Mouse (Mus musculus): Measurements from ENCODE around the gene Urb1. TPM values are rescaled to one million over a fixed set of nuclear protein-coding genes. Genes with fewer than 3 reads are reported as not detected.
"Not testable (repeated sequence)": the region's sequence is repeated elsewhere in the genome, so short reads cannot be mapped to it uniquely, and the experiment has no call there.

Urb1 gene
- total RNA-seq, 2 experiments from 2014 or later = 10.8 to 11.3 TPM

DNA sequence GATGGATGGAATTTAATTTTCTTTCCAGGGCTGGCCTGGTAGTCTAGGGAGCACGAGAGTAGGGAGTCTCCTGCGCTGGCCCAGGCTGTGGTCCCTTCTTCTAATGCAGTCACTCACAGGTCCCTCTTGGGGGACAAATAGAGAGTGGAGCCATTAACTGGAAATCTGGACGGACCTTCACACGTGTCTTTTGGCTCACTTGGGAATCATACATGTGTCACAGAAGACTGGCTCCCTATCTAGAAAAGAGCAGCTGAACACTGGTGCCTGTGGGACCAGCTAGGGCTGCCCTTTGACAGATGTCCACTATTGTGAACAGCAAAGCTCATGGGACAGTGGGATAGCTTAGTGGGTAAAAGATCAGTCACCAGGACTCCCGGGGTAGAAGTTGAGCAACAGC, 15.8 kb upstream of the Urb1 start:
- intact Hi-C loops (cut with DNase I) = loop anchor here (5.0 kb wide), 1 partner anchor 186 kb away; the partner anchor contains the start of gene Synj1
- DNase-seq = no peak

- intact Hi-C loops (cut with DNase I); DNase-seq: not testable (repeated sequence)
Observed at GRCm38 (mm10) chr16:90823986-90824385, 13.8 kb upstream of the Urb1 start.

DNA sequence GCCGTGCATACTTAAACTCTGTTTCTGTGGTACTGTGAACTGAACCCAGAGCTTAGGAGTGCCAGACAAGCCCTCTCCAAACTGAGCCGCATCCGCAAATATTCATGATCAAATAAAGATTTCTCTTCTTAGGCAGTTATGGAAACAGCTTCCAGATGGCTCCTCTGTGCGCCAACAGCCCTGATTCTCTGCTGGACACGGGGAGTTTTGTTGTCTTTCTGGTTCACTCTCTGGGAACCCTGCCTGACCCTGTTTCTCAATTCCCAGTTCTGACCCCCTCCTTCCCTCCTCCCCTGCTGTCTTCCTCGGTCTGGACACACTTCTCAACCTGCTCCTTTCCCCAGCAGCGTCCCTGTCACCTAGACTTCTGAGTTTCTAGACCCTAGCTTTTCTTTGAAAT, 12.8 kb upstream of the Urb1 start:
- DNase-seq = no peak

DNA sequence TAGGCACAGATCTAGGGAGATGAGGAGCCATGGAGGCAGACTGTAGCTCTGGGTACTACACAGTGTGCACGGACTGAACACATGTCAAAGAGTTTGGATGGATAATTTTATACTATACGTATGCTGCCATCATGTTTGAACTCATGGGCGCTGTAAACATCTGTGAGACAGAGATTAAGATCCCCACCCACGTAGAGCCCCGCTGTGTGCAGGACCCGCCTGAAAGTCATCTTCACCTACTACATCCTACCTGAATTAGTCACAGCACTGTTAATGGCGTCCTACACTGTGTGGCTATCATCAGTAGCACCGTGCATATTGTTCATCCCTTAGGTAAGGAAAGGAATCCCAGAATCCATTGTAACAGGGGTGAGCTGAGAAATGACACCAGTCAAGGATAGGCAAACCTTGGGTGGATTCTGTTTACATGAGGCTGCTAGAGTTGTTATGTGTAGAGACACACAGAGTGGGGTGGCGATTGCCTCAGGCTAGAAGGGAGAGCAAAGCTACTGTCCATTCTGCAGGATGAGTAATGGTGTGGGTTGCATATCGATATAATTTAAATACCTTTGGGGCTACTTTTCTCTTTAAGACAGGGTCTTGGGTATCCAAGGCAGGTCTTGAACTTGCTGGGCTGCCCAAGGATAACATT, 12.2 kb upstream of the Urb1 start:
- intact Hi-C loops (cut with DNase I) = no loop called here
- DNase-seq = no peak

More for the DNA sequence above, 12.8 kb upstream of the Urb1 start:
- intact Hi-C loops (cut with DNase I) = no loop called here

- DNase-seq = no peak
- intact Hi-C loops (cut with DNase I) = no loop called here
Observed at GRCm38 (mm10) chr16:90821046-90821697, 11.0 kb upstream of the Urb1 start.

GRCm38 (mm10) chr16:90820326-90820725, 10.1 kb upstream of the Urb1 start:
- intact Hi-C loops (cut with DNase I) = no loop called here
- no peak for DNase-seq

DNA sequence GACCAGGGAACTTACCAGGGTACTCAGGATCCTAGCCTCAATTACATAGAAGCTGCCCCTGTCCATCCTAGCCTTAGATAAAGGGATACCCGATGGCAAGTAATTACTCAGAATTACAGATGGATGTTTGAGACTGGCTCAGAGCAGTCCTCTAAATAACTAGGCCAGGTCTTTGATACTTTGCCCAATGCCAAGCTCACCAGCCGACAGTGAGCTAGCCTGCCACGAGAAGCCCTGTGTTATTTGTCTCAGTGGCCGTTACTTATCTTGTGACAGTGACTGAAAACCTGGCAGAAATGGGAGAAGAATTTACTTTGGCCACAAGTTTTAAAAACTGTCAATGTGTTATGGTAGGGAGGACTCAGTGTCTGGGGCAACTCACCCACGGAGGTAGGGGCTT, 1.9 kb upstream of the Urb1 start:
- intact Hi-C loops (cut with DNase I) = loop anchor here (5.0 kb wide), 1 partner anchor 120 kb away; no protein-coding TSS in a partner anchor
- DNase-seq = no peak

DNA sequence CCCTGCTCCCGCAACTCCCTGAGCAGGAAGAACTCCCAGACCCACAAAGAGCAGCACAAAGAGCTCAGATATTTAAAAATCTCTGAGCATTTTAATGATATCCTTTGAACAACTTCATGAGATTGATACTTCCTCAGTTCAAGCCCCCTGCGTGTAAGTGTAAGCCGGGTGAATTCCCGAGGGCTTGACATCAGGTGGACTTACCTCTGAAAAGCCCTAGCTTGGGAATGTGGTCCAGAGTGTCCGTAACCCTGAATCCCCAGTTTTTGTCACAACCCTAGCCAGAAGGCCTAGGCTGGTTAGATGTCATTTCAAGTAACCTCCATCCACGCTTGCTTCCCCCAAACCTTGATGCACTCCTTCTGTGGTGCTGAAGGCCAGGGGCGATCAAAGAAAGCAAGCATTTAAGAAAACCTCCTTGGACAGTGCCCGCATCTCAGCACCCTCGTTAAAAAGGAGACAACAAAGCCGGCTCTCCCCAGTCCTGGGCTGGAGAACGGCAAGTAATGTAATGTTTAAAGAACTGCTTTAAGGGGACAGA, 573 bp upstream of the Urb1 start:
- intact Hi-C loops (cut with DNase I) = loop anchor here (5.0 kb wide), 1 partner anchor 122 kb away; no protein-coding TSS in a partner anchor
- peak in 1 of 2 experiments; percentile 12 for DNase-seq

GRCm38 (mm10) chr16:90804466-90804865, 5.7 kb downstream of the Urb1 start:
- intact Hi-C loops (cut with DNase I) = no loop called here
- no peak for DNase-seq

- DNase-seq = peak; percentile 30 to 46
- intact Hi-C loops (cut with DNase I) = no loop called here
Observed at GRCm38 (mm10) chr16:90801928-90802327, 8.3 kb downstream of the Urb1 start.

DNA sequence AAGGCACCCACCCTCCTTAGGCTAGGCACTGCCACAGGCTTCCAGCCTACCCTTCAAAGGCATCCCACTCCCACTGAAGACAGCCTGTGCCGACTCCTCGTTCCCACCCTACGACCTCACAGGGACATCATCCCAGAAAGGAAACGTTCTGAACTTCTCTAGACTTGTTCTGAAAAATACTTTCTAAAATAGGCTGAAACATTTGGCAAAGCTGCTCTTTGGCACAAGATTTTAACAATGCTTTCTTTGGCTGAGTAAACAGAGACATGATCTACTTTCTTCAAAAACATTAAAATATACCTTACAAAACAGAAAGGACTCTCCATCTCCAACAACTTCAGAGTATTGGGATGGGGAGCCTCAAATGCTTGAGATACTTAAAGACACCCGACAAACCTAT, 9.0 kb downstream of the Urb1 start:
- intact Hi-C loops (cut with DNase I) = no loop called here
- DNase-seq = no peak

DNA sequence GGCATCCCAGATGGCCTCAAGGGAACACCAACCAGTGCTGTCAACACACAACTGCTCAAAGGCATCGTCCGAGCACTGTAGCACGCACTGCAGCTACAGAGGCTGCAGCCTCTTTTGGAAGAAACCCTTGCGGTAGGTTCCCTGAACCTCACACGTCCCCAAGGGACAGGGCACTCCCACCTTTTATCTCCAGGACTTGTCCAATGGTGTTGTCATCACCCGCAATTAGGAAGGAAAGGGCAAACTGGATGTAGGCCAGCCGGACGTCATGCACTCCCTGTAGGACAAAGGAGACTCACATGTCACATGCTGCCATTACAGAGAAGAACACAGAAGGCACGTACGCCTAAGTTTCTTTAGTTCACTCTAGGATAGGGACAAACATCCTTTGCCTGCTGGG, 10.4 kb downstream of the Urb1 start:
- intact Hi-C loops (cut with DNase I) = no loop called here
- peak; percentile 86 to 90 for DNase-seq

- intact Hi-C loops (cut with DNase I) = no loop called here
- DNase-seq = no peak
Observed at GRCm38 (mm10) chr16:90798848-90799247, 11.4 kb downstream of the Urb1 start.

DNA sequence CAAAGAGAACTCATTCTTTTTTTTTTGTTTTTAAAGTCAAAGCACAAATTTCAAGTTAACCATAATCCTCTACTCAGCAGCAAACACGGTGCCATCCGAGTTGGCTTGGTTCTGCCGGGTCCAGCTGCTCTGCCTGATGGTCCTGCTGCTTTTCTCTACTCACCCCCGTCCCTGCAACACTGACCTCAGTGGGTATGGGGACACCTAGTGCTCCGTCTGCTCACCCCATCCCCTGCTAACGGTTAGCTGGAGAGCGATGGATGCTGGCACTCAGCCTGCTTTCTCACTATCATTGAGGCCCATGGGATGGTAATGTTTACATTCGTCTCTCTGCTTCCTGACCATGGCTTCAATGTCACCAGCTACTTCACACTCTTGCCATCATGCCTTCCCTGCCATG, 11.8 kb downstream of the Urb1 start:
- DNase-seq = no peak
- intact Hi-C loops (cut with DNase I) = no loop called here

GRCm38 (mm10) chr16:90794708-90795107, 15.5 kb downstream of the Urb1 start:
- intact Hi-C loops (cut with DNase I) = no loop called here

GRCm38 (mm10) chr16:90792500-90792899, 17.7 kb downstream of the Urb1 start:
- DNase-seq = no peak
- intact Hi-C loops (cut with DNase I) = no loop called here

More at GRCm38 (mm10) chr16:90794708-90795107, 15.5 kb downstream of the Urb1 start:
- DNase-seq = no peak

DNA sequence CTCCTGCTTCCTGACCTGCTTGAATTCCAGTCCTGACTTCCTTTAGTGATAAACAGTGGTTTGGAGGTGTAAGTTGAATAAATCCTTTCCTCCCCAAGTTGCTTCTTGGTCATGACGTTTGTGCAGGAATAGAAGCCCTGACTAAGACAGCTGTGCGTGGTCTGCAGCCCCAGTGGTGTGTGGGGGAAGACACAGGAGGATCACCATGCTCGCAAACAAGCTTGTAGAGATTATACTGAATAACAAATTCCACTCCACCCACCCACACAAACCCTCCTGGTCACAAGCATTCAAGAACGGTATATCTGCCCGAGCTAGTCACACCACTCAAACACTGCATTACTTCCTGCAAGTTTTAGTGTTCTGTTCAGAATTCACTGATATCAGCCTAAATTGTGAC, 18.1 kb downstream of the Urb1 start:
- DNase-seq = no peak
- intact Hi-C loops (cut with DNase I) = no loop called here

DNA sequence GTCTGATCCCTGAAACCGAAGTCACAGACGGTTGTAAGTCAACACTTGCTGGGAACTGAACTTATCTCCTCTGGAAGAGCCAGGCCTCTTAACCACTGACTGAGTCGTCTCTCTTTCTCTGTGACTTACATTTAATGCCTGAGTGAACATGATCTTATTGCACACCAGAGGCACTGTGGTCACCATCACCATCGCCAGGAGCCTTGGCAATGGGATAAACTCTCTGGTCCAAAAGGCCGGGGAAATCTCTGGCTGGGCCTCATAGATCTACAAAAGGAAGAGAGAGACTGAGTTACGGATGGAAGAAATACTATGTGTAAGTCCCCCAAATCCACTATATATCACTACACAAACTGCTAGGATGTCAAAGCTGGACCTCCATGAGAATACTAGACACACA, 19.3 kb downstream of the Urb1 start:
- no peak for DNase-seq
- intact Hi-C loops (cut with DNase I) = no loop called here

DNA sequence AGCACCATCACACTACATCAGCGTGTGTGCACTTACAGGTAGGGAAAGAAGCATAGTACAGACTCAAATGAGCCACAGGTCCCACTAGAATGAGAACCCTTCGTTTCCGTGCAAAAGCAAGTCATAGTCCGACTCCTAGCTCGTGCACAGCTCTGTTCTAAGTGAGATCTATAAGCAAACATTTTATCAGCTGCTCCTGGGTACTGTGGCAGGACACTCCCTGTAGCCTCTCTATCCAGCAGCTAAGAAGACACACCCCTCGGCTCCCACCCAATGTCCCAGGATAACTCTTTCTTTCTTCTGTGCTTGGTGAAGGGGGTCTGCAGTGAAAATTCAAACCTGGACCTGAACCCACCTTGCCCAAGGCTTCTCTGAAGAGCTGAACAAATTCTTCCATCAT, 21.6 kb downstream of the Urb1 start:
- no peak for DNase-seq
- intact Hi-C loops (cut with DNase I) = no loop called here

- no peak for DNase-seq
- intact Hi-C loops (cut with DNase I) = no loop called here
Observed at GRCm38 (mm10) chr16:90785257-90785656, 25.0 kb downstream of the Urb1 start.

GRCm38 (mm10) chr16:90783302-90783701, 26.9 kb downstream of the Urb1 start:
- DNase-seq = peak in 1 of 2 experiments; percentile 27
- intact Hi-C loops (cut with DNase I) = no loop called here

- intact Hi-C loops (cut with DNase I) = no loop called here
Observed at GRCm38 (mm10) chr16:90779783-90780182, 30.4 kb downstream of the Urb1 start.

More at GRCm38 (mm10) chr16:90779783-90780182, 30.4 kb downstream of the Urb1 start:
- DNase-seq = no peak
